Mouse (Mus musculus): Measurements from ENCODE around the gene Itgad. TPM values are rescaled to one million over a fixed set of nuclear protein-coding genes. Genes with fewer than 3 reads are reported as not detected.

The Itgad gene
- polyA plus RNA-seq, 2 experiments, result not detected

GRCm38 (mm10) chr7:128114371-128115105, 39.6 kb upstream of the Itgad start:
- WGBS, result 94% methylated on average over 11 of the region's 11 CpGs
- Histone ChIP-seq H3K4me3 (replicated peaks; ENCODE audit: low read length) (no peak overlapping the region), H3K27ac (replicated peaks; ENCODE audit: low read depth, low read length) (no peak overlapping the region), H3K9me3 (ENCODE audit: control insufficient read depth, low read length) (no peaks in the 10 kb centered on the region), H3K27me3 (ENCODE audit: control insufficient read depth, insufficient read depth, low read length) (no peaks in the 10 kb centered on the region), H3K4me1 (ENCODE audit: control insufficient read depth, insufficient read depth, low read length) (no peaks in the 10 kb centered on the region), H3K9ac (ENCODE audit: low read depth, low read length, severe bottlenecking) (no peak overlapping the region), H3K4me2 (replicated peaks; ENCODE audit: low read depth, low read length, severe bottlenecking) (no peak overlapping the region), H3K36me3 (ENCODE audit: control insufficient read depth, insufficient read depth, low read length) (no peaks in the 10 kb centered on the region)
- ATAC-seq (ENCODE audit: low FRiP score, low read depth), result no peak
- DNase-seq (ENCODE audit: low spot score), result no peak
- no peak for TF ChIP-seq POLR2A (IDR thresholded peaks at IDR 0.05; ENCODE audit: borderline replicate concordance, extremely low read depth, insufficient read depth, insufficient read length)

GRCm38 (mm10) chr7:128115211-128115958, 38.8 kb upstream of the Itgad start:
- no peak for TF ChIP-seq POLR2A (IDR thresholded peaks at IDR 0.05; ENCODE audit: borderline replicate concordance, extremely low read depth, insufficient read depth, insufficient read length)
- no peaks in the 10 kb centered on the region for H3K36me3 ChIP-seq (ENCODE audit: control insufficient read depth, insufficient read depth, low read length)
- ATAC-seq (ENCODE audit: low FRiP score, low read depth), result no peak
- no peaks in the 10 kb centered on the region for H3K9me3 ChIP-seq (ENCODE audit: control insufficient read depth, low read length)
- no peak for DNase-seq (ENCODE audit: low spot score)
- H3K4me2 ChIP-seq (replicated peaks; ENCODE audit: low read depth, low read length, severe bottlenecking), result no peak overlapping the region
- no peaks in the 10 kb centered on the region for H3K4me1 ChIP-seq (ENCODE audit: control insufficient read depth, insufficient read depth, low read length)
- H3K27me3 ChIP-seq (ENCODE audit: control insufficient read depth, insufficient read depth, low read length), result no peaks in the 10 kb centered on the region
- no peak overlapping the region for H3K27ac ChIP-seq (replicated peaks; ENCODE audit: low read depth, low read length)
- WGBS, result 73% methylated on average over 5 of the region's 5 CpGs
- H3K9ac ChIP-seq (ENCODE audit: low read depth, low read length, severe bottlenecking), result no peak overlapping the region
- H3K4me3 ChIP-seq (replicated peaks; ENCODE audit: low read length), result no peak overlapping the region

- ATAC-seq (ENCODE audit: low FRiP score, low read depth) (no peak), DNase-seq (ENCODE audit: low spot score) (no peak)
- WGBS, result 86% methylated on average over 5 of the region's 5 CpGs
- Histone ChIP-seq H3K4me3 (replicated peaks; ENCODE audit: low read length) (no peak overlapping the region), H3K4me2 (replicated peaks; ENCODE audit: low read depth, low read length, severe bottlenecking) (no peak overlapping the region), H3K9ac (ENCODE audit: low read depth, low read length, severe bottlenecking) (no peak overlapping the region), H3K27me3 (ENCODE audit: control insufficient read depth, insufficient read depth, low read length) (no peaks in the 10 kb centered on the region), H3K27ac (replicated peaks; ENCODE audit: low read depth, low read length) (no peak overlapping the region), H3K9me3 (ENCODE audit: control insufficient read depth, low read length) (no peaks in the 10 kb centered on the region), H3K36me3 (ENCODE audit: control insufficient read depth, insufficient read depth, low read length) (no peaks in the 10 kb centered on the region), H3K4me1 (ENCODE audit: control insufficient read depth, insufficient read depth, low read length) (no peaks in the 10 kb centered on the region)
- no peak for TF ChIP-seq POLR2A (IDR thresholded peaks at IDR 0.05; ENCODE audit: borderline replicate concordance, extremely low read depth, insufficient read depth, insufficient read length)
These were observed 37.8 kb upstream of the Itgad start for GRCm38 (mm10) chr7:128116396-128116795.

GRCm38 (mm10) chr7:128119726-128120490, 34.3 kb upstream of the Itgad start:
- Histone ChIP-seq H3K36me3 (ENCODE audit: control insufficient read depth, insufficient read depth, low read length) (no peaks in the 10 kb centered on the region), H3K4me3 (replicated peaks; ENCODE audit: low read length) (no peak overlapping the region), H3K4me1 (ENCODE audit: control insufficient read depth, insufficient read depth, low read length) (no peaks in the 10 kb centered on the region), H3K9me3 (ENCODE audit: control insufficient read depth, low read length) (no peaks in the 10 kb centered on the region), H3K27me3 (ENCODE audit: control insufficient read depth, insufficient read depth, low read length) (no peaks in the 10 kb centered on the region), H3K4me2 (replicated peaks; ENCODE audit: low read depth, low read length, severe bottlenecking) (no peak overlapping the region), H3K27ac (replicated peaks; ENCODE audit: low read depth, low read length) (no peak overlapping the region), H3K9ac (ENCODE audit: low read depth, low read length, severe bottlenecking) (no peak overlapping the region)
- WGBS, result 83% methylated on average over 6 of the region's 6 CpGs
- TF ChIP-seq POLR2A (IDR thresholded peaks at IDR 0.05; ENCODE audit: borderline replicate concordance, extremely low read depth, insufficient read depth, insufficient read length), result no peak
- DNase-seq (ENCODE audit: low spot score) (no peak), ATAC-seq (ENCODE audit: low FRiP score, low read depth) (no peak)
